Mouse (Mus musculus): ENCODE data around the gene Ndufaf2.
A peak's percentile ranks its signal among the peaks of the same experiment; 100 is the strongest.

Gene Ndufaf2

GRCm38 (mm10) chr13:108138403-108138977 is 19.9 kb downstream of the Ndufaf2 start:
- no peak for DNase-seq (ENCODE audit: low spot score in 2 of 2)

DNA sequence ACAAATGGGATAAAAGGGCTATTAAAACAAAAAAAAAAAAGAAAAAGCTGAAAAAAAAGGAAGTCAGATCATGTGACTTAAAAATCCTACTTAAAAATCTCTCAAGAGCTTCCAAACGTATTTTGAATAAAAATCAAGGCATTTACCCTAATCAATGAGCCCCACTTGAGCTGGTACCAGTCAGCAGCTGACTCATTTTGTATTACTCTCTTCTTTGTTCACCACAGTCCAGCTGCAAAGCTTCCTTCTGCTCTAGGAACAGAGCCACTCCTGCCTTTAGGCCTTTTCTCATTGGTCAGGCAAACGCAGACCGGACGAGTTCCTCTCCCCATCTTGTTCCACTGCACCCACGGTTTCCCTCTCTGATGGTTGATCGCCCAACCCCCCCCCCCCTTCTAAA is 22.8 kb downstream of the Ndufaf2 start:
- no peak for DNase-seq (ENCODE audit: low spot score in 2 of 2)

- no peak for DNase-seq (ENCODE audit: low spot score in 2 of 2)
Observed at GRCm38 (mm10) chr13:108132031-108132819, 26.2 kb downstream of the Ndufaf2 start.

GRCm38 (mm10) chr13:108130737-108131136 is 27.7 kb downstream of the Ndufaf2 start:
- DNase-seq (ENCODE audit: low spot score in 2 of 2), result no peak

DNA sequence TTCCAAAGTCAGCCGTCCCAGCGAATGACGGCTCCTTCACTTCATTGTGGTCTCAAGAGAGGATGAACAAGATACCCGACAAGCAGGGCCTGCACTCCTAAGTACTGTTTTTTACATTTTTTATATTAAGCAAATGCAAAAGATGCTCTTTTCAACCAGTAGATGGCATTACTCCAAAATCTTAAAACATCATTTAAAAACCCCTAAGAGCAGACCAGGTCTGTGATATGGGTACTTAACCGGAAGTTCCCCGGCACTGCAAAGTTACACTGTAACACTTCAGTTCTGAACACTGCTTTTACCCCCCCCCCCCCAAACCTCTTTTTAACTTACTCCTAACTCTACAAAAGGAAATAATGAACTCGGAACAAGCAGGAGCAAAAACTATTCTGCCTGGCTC is 29.4 kb downstream of the Ndufaf2 start:
- no peak for DNase-seq (ENCODE audit: low spot score in 2 of 2)

GRCm38 (mm10) chr13:108127883-108128282 is 30.5 kb downstream of the Ndufaf2 start:
- DNase-seq (ENCODE audit: low spot score in 2 of 2), result no peak

- DNase-seq (ENCODE audit: low spot score in 2 of 2), result peak in 1 of 2 experiments; percentile 42
Observed at GRCm38 (mm10) chr13:108127130-108127529, 31.3 kb downstream of the Ndufaf2 start.

DNA sequence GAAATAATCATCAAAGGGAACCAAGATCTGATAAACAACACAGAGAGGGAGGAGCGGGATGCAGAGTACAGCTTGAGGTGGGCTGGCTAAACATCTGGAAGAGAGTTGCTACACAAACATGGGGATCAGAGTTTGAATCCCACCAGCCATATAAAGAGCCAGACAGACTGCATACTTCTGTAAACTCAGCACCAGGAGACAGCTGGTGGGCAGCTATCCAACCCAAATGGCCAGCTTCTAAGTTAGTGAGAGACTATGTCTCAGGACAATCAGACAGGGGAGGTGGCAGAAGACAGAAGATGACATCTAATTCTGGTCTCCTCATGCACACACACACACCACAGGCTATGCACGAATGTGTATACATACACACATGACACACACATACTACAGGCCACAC is 32.2 kb downstream of the Ndufaf2 start:
- no peak for DNase-seq (ENCODE audit: low spot score in 2 of 2)

DNA sequence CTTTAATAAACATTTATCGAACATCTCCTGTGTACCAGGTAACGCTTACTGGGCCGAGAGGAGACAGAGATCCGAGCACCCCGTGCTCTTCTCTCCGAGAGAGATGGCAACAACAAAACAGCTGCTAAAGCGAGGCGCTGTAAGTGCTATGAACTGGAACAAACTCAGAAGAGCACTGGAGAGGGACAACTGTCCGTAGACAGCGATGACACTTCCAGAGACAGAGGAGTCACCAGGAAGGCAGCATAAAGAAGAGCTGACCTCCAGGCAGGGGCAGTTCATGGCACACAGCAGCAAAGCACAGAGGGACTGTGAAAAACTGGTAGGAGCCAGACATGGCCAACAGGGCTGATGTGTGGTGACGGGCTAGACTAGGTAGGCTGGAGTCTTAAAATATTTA is 34.3 kb downstream of the Ndufaf2 start:
- DNase-seq (ENCODE audit: low spot score in 2 of 2), result no peak

GRCm38 (mm10) chr13:108123109-108123723 is 35.2 kb downstream of the Ndufaf2 start:
- no peak for DNase-seq (ENCODE audit: low spot score in 2 of 2)

- no peak for DNase-seq (ENCODE audit: low spot score in 2 of 2)
Observed at GRCm38 (mm10) chr13:108119411-108120310, 38.8 kb downstream of the Ndufaf2 start.

DNA sequence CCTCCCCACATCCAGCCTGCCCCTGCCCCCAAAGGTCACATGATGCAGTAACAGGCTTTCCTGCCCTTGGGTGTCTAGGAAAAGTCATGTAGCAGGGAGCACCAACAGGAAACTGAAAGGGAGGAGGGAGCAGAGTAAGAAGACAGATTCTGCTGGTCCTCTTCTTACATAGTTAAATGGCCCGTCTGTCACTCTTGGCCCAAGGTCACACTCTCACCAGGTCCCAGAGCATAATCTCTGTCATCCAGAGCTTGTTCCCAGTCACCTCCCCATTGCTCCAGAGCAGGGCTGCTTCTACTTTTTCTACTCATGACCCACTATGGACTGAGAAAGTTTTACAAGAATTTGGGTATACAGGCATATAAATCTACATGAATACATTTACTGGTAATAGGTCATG is 40.2 kb downstream of the Ndufaf2 start:
- DNase-seq (ENCODE audit: low spot score in 2 of 2), result no peak

GRCm38 (mm10) chr13:108117654-108118053 is 40.8 kb downstream of the Ndufaf2 start:
- DNase-seq (ENCODE audit: low spot score in 2 of 2), result no peak

DNA sequence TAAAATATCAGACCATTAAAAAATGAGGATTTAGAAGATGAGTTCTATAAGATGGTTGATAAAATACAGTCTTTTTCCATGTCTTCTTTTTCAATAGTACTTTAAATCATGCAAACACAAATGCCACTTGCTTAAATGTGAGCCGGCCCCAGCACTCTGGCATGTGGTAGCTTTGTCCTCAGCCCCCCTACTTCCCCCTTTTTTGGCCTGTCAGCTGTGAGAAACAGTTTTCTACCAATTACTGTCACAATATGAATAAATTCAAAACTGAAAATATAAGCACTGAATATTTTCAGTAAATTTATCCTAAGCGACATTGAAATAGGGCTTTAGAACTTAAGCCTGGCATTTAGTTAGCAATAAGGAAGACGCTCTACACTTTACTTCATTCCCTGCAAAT is 44.2 kb downstream of the Ndufaf2 start:
- no peak for DNase-seq (ENCODE audit: low spot score in 2 of 2)

DNA sequence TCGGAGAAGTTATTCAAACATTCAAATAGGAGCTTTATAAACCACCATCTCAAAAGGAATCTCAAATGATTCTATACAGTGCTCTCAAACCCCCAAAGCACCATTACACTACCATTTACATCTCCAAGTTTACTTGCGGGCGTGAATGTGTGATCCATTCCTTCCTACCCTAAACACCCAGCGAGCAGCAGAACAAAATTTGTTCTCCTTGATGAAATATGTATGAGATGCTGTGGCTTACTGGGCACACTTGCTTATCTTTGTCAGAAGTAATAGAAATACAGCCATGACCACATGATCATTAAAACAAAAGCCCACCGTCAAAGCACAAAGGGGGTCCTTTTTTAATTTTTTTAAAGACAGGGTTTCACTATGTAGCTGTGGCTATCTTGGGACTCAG is 44.9 kb downstream of the Ndufaf2 start:
- DNase-seq (ENCODE audit: low spot score in 2 of 2), result no peak

GRCm38 (mm10) chr13:108110929-108111328 is 47.5 kb downstream of the Ndufaf2 start:
- DNase-seq (ENCODE audit: low spot score in 2 of 2), result no peak

DNA sequence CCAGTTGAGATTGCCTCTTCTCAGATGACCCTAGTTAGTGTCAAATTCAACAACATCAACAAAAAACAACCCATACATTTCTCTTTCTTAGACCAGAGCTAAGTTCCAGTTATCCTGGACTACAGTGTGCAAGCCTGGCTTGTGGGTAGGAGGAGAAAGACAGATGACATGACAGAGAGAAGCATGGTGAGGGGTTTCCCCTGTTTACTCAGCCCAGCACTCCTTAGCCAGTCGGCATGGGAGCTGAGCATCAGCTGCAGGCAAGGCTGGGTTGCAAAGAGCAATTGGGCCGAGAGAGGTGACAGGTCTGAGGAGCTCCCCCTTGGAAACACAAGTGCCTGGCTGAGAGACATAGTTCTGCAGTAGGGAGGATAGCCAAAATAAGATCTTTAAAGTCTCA is 57.7 kb downstream of the Ndufaf2 start:
- DNase-seq (ENCODE audit: low spot score in 2 of 2), result no peak

DNA sequence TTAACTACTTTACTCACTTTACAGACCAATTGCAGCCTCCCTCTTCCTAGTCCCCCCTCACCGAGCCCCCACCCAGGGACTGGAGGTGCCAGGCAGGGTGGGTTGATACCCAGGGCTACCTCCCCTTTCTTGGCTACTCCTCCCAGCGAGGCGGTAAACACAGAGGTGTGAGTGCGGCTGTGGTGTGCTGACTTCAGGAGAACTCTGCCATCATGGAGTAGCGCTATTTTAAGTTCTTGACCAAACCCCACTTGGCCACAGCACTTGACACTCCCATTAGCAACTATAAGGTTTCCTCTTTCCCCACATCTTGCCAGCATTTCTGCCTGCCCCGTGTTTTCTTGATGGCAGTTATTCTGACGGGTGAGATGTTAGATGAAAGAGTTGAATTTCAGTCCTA is 62.0 kb downstream of the Ndufaf2 start:
- no peak for DNase-seq (ENCODE audit: low spot score in 2 of 2)

DNA sequence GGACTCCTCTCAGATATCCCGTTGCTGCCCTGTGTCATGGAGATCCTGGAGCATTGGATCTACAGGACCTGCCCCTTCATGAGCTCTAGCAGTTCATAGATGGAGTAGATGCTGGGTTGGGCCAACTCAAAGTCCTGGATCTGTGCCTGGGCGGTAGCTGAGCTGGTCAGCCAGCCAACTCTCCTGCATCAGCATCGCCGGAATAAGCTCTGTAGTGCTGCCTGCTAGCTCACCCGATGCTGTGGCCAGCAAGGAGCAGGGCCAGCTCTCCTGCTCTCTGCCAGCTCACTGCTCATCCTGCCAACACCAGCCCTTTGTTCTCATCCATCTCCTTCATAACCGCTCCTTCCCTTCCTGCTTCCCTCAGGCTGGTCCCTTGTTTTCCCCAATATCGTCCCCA is 62.8 kb downstream of the Ndufaf2 start:
- DNase-seq (ENCODE audit: low spot score in 2 of 2), result peak in 1 of 2 experiments; percentile 71

- DNase-seq (ENCODE audit: low spot score in 2 of 2), result no peak
Observed at GRCm38 (mm10) chr13:108094681-108095080, 63.7 kb downstream of the Ndufaf2 start.

DNA sequence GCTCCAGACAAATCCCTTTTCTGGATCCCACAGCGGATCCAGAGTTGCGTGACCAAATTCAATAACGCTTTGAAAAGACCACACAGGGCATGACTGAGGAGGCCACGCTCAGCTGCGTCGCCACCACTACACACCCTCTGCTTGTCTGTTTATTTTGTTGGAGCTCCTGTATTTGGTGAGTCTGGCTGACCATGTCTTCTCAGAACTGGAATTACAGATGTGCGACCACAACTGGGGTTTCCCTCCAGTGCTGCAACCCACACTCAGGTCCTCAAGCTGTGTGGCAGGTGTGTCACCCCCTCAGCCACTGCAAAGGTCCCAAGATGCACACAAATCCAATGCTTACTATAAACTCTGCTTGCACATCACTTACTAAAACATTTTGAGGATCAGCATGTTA is 66.1 kb downstream of the Ndufaf2 start:
- DNase-seq (ENCODE audit: low spot score in 2 of 2), result no peak

GRCm38 (mm10) chr13:108086724-108087123 is 71.7 kb downstream of the Ndufaf2 start:
- DNase-seq (ENCODE audit: low spot score in 2 of 2), result no peak

Data from cerebellum, postnatal 4 days (tissue).